Mouse (Mus musculus) liver, embryonic 14.5 days (tissue): ENCODE measurements around the gene Rhot1. TPM values are rescaled to one million over a fixed set of nuclear protein-coding genes. Genes with fewer than 3 reads are reported as not detected.

Experiments used
- ATAC-seq: fragments of 200-750 bp; cut with Nextera tagmentation; 2 replicates; pipeline ENCODE4 v1.8.0; 2017; ENCODE audit warnings: moderate number of reproducible peaks, mild to moderate bottlenecking, moderate library complexity; ENCODE audit not compliant: insufficient read depth
- DNase-seq, 3 experiments: peaks; one replicate each; pipeline ENCODE4 v3.0.0-alpha.2; 2012 to 2013; ENCODE audit warnings: low read depth in 3 of 3, low spot score in 3 of 3
- H3K27ac ChIP-seq: fragments of 300-500 bp; sonication (generic); 2 replicates; pipeline ENCODE4 v1.5.1; 2014; ENCODE audit warnings: moderate library complexity, mild to moderate bottlenecking, control low read depth, inconsistent platforms
- H3K27me3 ChIP-seq: fragments of 300-500 bp; sonication (generic); 2 replicates; pipeline ENCODE4 v1.6.1; 2014; ENCODE audit warnings: mild to moderate bottlenecking, low read length, moderate library complexity; ENCODE audit not compliant: control insufficient read depth, insufficient read depth
- H3K36me3 ChIP-seq: fragments of 300-500 bp; sonication (generic); replicated peaks from 2 replicates; pipeline ENCODE4 v1.6.1; 2014; ENCODE audit warnings: low read depth; ENCODE audit not compliant: control insufficient read depth, insufficient read depth
- H3K4me1 ChIP-seq, 2 experiments: fragments of 200-500 bp in 1 of 2; fragments of 300-500 bp in 1 of 2; sonication (generic) in 1 of 2; replicated peaks; 2 replicates each; pipeline ENCODE4 v1.6.1; 2012 to 2014; ENCODE audit warnings: antibody characterized with exemption in 1 of 2, inconsistent platforms in 1 of 2, low read length in 1 of 2; ENCODE audit not compliant: control insufficient read depth in 2 of 2, insufficient read depth in 2 of 2
- H3K4me2 ChIP-seq: fragments of 300-500 bp; sonication (generic); 2 replicates; pipeline ENCODE4 v1.6.1; 2014; ENCODE audit warnings: low read depth, mild to moderate bottlenecking, control low read depth, moderate library complexity
- H3K4me3 ChIP-seq, 2 experiments: fragments of 200-500 bp in 1 of 2; fragments of 300-500 bp in 1 of 2; sonication (generic) in 1 of 2; 2 replicates each; pipeline ENCODE4 v1.5.1; 2012 to 2014; ENCODE audit warnings: low read depth in 2 of 2, low read length in 2 of 2, mild to moderate bottlenecking in 2 of 2, control low read depth in 1 of 2, inconsistent platforms in 1 of 2, moderate library complexity in 1 of 2; ENCODE audit not compliant: insufficient read depth in 1 of 2
- H3K9ac ChIP-seq: fragments of 300-500 bp; sonication (generic); replicated peaks from 2 replicates; pipeline ENCODE4 v1.6.1; 2014; ENCODE audit warnings: mild to moderate bottlenecking, control low read depth, moderate library complexity
- H3K9me3 ChIP-seq: fragments of 300-500 bp; sonication (generic); 2 replicates; pipeline ENCODE4 v1.6.1; 2016; ENCODE audit warnings: low read length, mixed read lengths; ENCODE audit not compliant: control insufficient read depth
- CTCF ChIP-seq: IDR thresholded peaks from 2 replicates; pipeline ENCODE4 v1.5.1; 2016; ENCODE audit warnings: antibody characterized with exemption, low read depth, control low read depth
- EP300 ChIP-seq: IDR thresholded peaks from 2 replicates; pipeline ENCODE4 v1.6.1; 2016; ENCODE audit warnings: antibody characterized with exemption, low read depth
- WGBS: fragments of 180-500 bp; shearing (Covaris S2); extraction: QIAGEN DNeasy Blood & Tissue Kit; methylation state at CpG from one replicate; pipeline ENCODE4 v1.1.7; 2014; ENCODE audit not compliant: insufficient replicate concordance; 5-methylcytosine and 5-hydroxymethylcytosine counted together
- polyA plus RNA-seq, 2 experiments: library from polyadenylated mRNA; depleted of rRNA in 1 of 2; stranded (reverse) in 1 of 2; unstranded in 1 of 2; fragments of >200 nt; fragmentation: Nextera tagmentation in 1 of 2; extraction: Ambion mirVana in 1 of 2; gene quantifications; 2 replicates each; pipeline versions ENCODE4 v1.2.1 to v1.2.3; 2012 to 2014

Gene Rhot1
- polyA plus RNA-seq, 2 experiments: 11.6 to 21.6 TPM

GRCm38 (mm10) chr11:80168121-80168520, 40.7 kb upstream of the Rhot1 start:
- no peak overlapping the region for H3K9ac ChIP-seq
- WGBS: 66% methylated on average over 9 of the region's 9 CpGs
- TF ChIP-seq EP300 (no peak), CTCF (no peak)
- no peak overlapping the region for H3K27ac ChIP-seq
- no peaks in the 10 kb centered on the region for H3K36me3 ChIP-seq
- DNase-seq (no peak), ATAC-seq (no peak)
- H3K4me1 ChIP-seq: peaks cover 0 to 2% of the 10 kb centered on the region in 2 experiments; a peak in 1 of 4 replicates
- no peaks in the 10 kb centered on the region for H3K9me3 ChIP-seq
- no peak overlapping the region for H3K4me2 ChIP-seq
- no peaks in the 10 kb centered on the region for H3K27me3 ChIP-seq
- H3K4me3 ChIP-seq: no peak overlapping the region

GRCm38 (mm10) chr11:80168611-80169249, 40.1 kb upstream of the Rhot1 start:
- H3K9me3 ChIP-seq: no peaks in the 10 kb centered on the region
- H3K4me1 ChIP-seq: peaks cover 0 to 2% of the 10 kb centered on the region in 2 experiments; a peak in 1 of 4 replicates
- WGBS: 43% methylated on average over 4 of the region's 4 CpGs
- H3K27me3 ChIP-seq: no peaks in the 10 kb centered on the region
- H3K36me3 ChIP-seq: no peaks in the 10 kb centered on the region
- H3K4me3 ChIP-seq: no peak overlapping the region
- no peak overlapping the region for H3K4me2 ChIP-seq
- no peak overlapping the region for H3K27ac ChIP-seq
- ATAC-seq (no peak), DNase-seq (no peak)
- H3K9ac ChIP-seq: no peak overlapping the region
- TF ChIP-seq CTCF (no peak), EP300 (no peak)

- Histone ChIP-seq H3K36me3 (no peaks in the 10 kb centered on the region), H3K4me1 (peaks cover 0 to 6% of the 10 kb centered on the region in 2 experiments; a peak in 1 of 4 replicates), H3K27ac (no peak overlapping the region), H3K9me3 (no peaks in the 10 kb centered on the region), H3K4me3 (no peak overlapping the region), H3K27me3 (no peaks in the 10 kb centered on the region), H3K4me2 (no peak overlapping the region), H3K9ac (no peak overlapping the region)
- TF ChIP-seq EP300 (no peak), CTCF (no peak)
- DNase-seq (no peak), ATAC-seq (no peak)
- 52% methylated on average over 3 of the region's 3 CpGs for WGBS
Measured at GRCm38 (mm10) chr11:80169629-80170028, 39.2 kb upstream of the Rhot1 start.

GRCm38 (mm10) chr11:80170351-80170750, 38.5 kb upstream of the Rhot1 start:
- 36% methylated on average over 5 of the region's 5 CpGs for WGBS
- H3K9ac ChIP-seq: no peak overlapping the region
- H3K4me2 ChIP-seq: no peak overlapping the region
- TF ChIP-seq EP300 (no peak), CTCF (no peak)
- DNase-seq: no peak
- no peaks in the 10 kb centered on the region for H3K27me3 ChIP-seq
- no peak for ATAC-seq
- H3K4me1 ChIP-seq: peaks cover 0 to 6% of the 10 kb centered on the region in 2 experiments; a peak in 1 of 4 replicates
- H3K9me3 ChIP-seq: no peaks in the 10 kb centered on the region
- no peak overlapping the region for H3K4me3 ChIP-seq
- H3K27ac ChIP-seq: no peak overlapping the region
- no peaks in the 10 kb centered on the region for H3K36me3 ChIP-seq

GRCm38 (mm10) chr11:80171884-80172283, 36.9 kb upstream of the Rhot1 start:
- Histone ChIP-seq H3K27me3 (no peaks in the 10 kb centered on the region), H3K27ac (no peak overlapping the region), H3K9me3 (no peaks in the 10 kb centered on the region), H3K4me1 (peaks cover 0 to 6% of the 10 kb centered on the region in 2 experiments; a peak in 1 of 4 replicates), H3K4me2 (no peak overlapping the region), H3K4me3 (no peak overlapping the region), H3K9ac (no peak overlapping the region), H3K36me3 (no peaks in the 10 kb centered on the region)
- ATAC-seq: peak; percentile 41; the same call in 1 of the 2 replicates
- peak in 1 of 3 experiments; percentile 25 for DNase-seq
- 56% methylated on average over 4 of the region's 4 CpGs for WGBS
- TF ChIP-seq CTCF: no peak
- TF ChIP-seq EP300: no peak
